Mouse (Mus musculus): ENCODE data around the gene Mgat4e.

The Mgat4e gene

GRCm38 (mm10) chr1:134560801-134561769, 11.6 kb upstream of the Mgat4e start:
- CTCF ChIA-PET = interaction anchor here in 2 of 4 experiments (0.6 to 1.2 kb wide), 2 partner anchors 37 to 514 kb away, joined by 3 read pairs; no protein-coding TSS in a partner anchor
- POLR2A ChIA-PET = interaction anchor here (0.5 to 18.0 kb wide), 31 partner anchors 9 to 227 kb away, joined by 3 to 421 read pairs (median 5); partner anchors contain the start of gene Rabif (in 3 of the 4)

GRCm38 (mm10) chr1:134560396-134560795, 10.9 kb upstream of the Mgat4e start:
- POLR2A ChIA-PET = interaction anchor here (0.5 to 18.0 kb wide), 26 partner anchors 8 to 233 kb away, joined by 3 to 421 read pairs (median 4); partner anchors contain the start of genes Rabif (in 2 of the 4) and Cyb5r1 (in 1 of the 4)

GRCm38 (mm10) chr1:134559976-134560375, 10.5 kb upstream of the Mgat4e start, which contains the start of gene Kdm5b:
Kdm5b (plus strand) TSS chr1:134560171.
- ChIA-PET CTCF (interaction anchor here in 2 of 4 experiments (0.6 to 1.0 kb wide), 2 partner anchors 36 to 68 kb away, joined by 3 read pairs; no protein-coding TSS in a partner anchor), POLR2A (interaction anchor here (0.6 to 18.0 kb wide), 24 partner anchors 8 to 232 kb away, joined by 3 to 421 read pairs (median 6); partner anchors contain the start of genes Rabif (in 2 of the 4), Cyb5r1 (in 1 of the 4) and Klhl12 (in 1 of the 4))

More at GRCm38 (mm10) chr1:134560396-134560795, 10.9 kb upstream of the Mgat4e start:
- CTCF ChIA-PET = interaction anchor here in 2 of 4 experiments (0.6 to 1.0 kb wide), 2 partner anchors 36 to 69 kb away, joined by 3 read pairs; no protein-coding TSS in a partner anchor

- ChIA-PET CTCF (interaction anchor here in 1 of 4 experiments (0.7 kb wide), 1 partner anchor 26 kb away, joined by 6 read pairs; no protein-coding TSS in a partner anchor), POLR2A (interaction anchor here in 2 of 4 experiments (1.0 to 12.9 kb wide), 11 partner anchors 10 to 104 kb away, joined by 3 to 246 read pairs (median 6); partner anchors contain the start of gene Klhl12 (in 1 of the 2))
Observed at GRCm38 (mm10) chr1:134559226-134559625, 9.7 kb upstream of the Mgat4e start.

GRCm38 (mm10) chr1:134558511-134558910, 9.0 kb upstream of the Mgat4e start:
- ChIA-PET CTCF (interaction anchor here in 1 of 4 experiments (0.6 kb wide), 1 partner anchor 1360 kb away, joined by 3 read pairs; the partner anchor contains the start of gene Pkp1), POLR2A (interaction anchor here in 3 of 4 experiments (0.8 to 12.9 kb wide), 20 partner anchors 7 to 103 kb away, joined by 3 to 246 read pairs (median 4); partner anchors contain the start of genes Klhl12 (in 1 of the 3) and Syt2 (in 1 of the 3))

- CTCF ChIA-PET = interaction anchor here in 1 of 4 experiments (0.6 kb wide), 1 partner anchor 227 kb away, joined by 3 read pairs; no protein-coding TSS in a partner anchor
- POLR2A ChIA-PET = interaction anchor here (0.9 to 12.9 kb wide), 21 partner anchors 9 to 614 kb away, joined by 3 to 246 read pairs (median 4); partner anchors contain the start of genes Rabif (in 2 of the 4) and Cyb5r1 (in 1 of the 4)
Observed at GRCm38 (mm10) chr1:134556671-134557218, 7.3 kb upstream of the Mgat4e start.

GRCm38 (mm10) chr1:134555871-134556670, 6.6 kb upstream of the Mgat4e start:
- POLR2A ChIA-PET = interaction anchor here (0.5 to 12.9 kb wide), 66 partner anchors 7 to 366 kb away, joined by 3 to 246 read pairs (median 5); partner anchors contain the start of genes Rabif (in 2 of the 4) and Klhl12 (in 1 of the 4)
- CTCF ChIA-PET = interaction anchor here in 3 of 4 experiments (1.0 to 1.6 kb wide), 5 partner anchors 31 to 105 kb away, joined by 3 to 9 read pairs (median 3); no protein-coding TSS in a partner anchor

- POLR2A ChIA-PET = interaction anchor here (0.5 to 12.9 kb wide), 54 partner anchors 8 to 366 kb away, joined by 3 to 246 read pairs (median 5); partner anchors contain the start of genes Rabif (in 2 of the 4) and Klhl12 (in 1 of the 4)
- CTCF ChIA-PET = interaction anchor here in 3 of 4 experiments (1.0 to 1.6 kb wide), 5 partner anchors 31 to 104 kb away, joined by 3 to 9 read pairs (median 3); no protein-coding TSS in a partner anchor
Observed at GRCm38 (mm10) chr1:134555240-134555870, 5.9 kb upstream of the Mgat4e start.

GRCm38 (mm10) chr1:134552396-134552795, 2.9 kb upstream of the Mgat4e start:
- ChIA-PET CTCF (interaction anchor here in 1 of 4 experiments (0.5 kb wide), 1 partner anchor 620 kb away, joined by 5 read pairs; no protein-coding TSS in a partner anchor), POLR2A (interaction anchor here in 3 of 4 experiments (0.6 to 12.9 kb wide), 15 partner anchors 9 to 701 kb away, joined by 3 to 246 read pairs (median 4); no protein-coding TSS in a partner anchor)

- ChIA-PET CTCF (interaction anchor here in 1 of 4 experiments (0.5 kb wide), 1 partner anchor 620 kb away, joined by 5 read pairs; no protein-coding TSS in a partner anchor), POLR2A (interaction anchor here in 2 of 4 experiments (0.6 to 12.9 kb wide), 15 partner anchors 9 to 489 kb away, joined by 3 to 246 read pairs (median 4); no protein-coding TSS in a partner anchor)
Observed at GRCm38 (mm10) chr1:134551869-134552268, 2.4 kb upstream of the Mgat4e start.

- POLR2A ChIA-PET = interaction anchor here in 2 of 4 experiments (1.0 to 3.0 kb wide), 4 partner anchors 13 to 24 kb away, joined by 3 to 16 read pairs (median 4); no protein-coding TSS in a partner anchor
- CTCF ChIA-PET = no interaction called here
Observed at GRCm38 (mm10) chr1:134548231-134548630, 1.3 kb downstream of the Mgat4e start.

- ChIA-PET CTCF (interaction anchor here in 1 of 4 experiments (1.2 kb wide), 1 partner anchor 16 kb away, joined by 6 read pairs; no protein-coding TSS in a partner anchor), POLR2A (interaction anchor here in 3 of 4 experiments (0.5 to 14.2 kb wide), 26 partner anchors 6 to 1011 kb away, joined by 3 to 246 read pairs (median 5); partner anchors contain the start of genes Rabif (in 2 of the 3), Adipor1 (in 1 of the 3), Kdm5b (in 1 of the 3) and Mgat4e (in 1 of the 3))
Observed at GRCm38 (mm10) chr1:134540610-134541009, 8.9 kb downstream of the Mgat4e start.

GRCm38 (mm10) chr1:134535513-134535912, 14.0 kb downstream of the Mgat4e start:
- ChIA-PET POLR2A (interaction anchor here (0.5 to 14.2 kb wide), 83 partner anchors 8 to 868 kb away, joined by 3 to 246 read pairs (median 5); partner anchors contain the start of genes Rabif (in 4 of the 4), Kdm5b (in 3 of the 4), Adipor1 (in 2 of the 4) and Mgat4e (in 2 of the 4)), CTCF (interaction anchor here in 3 of 4 experiments (0.7 to 2.0 kb wide), 3 partner anchors 11 to 17 kb away, joined by 3 to 10 read pairs (median 3); no protein-coding TSS in a partner anchor)

GRCm38 (mm10) chr1:134535054-134535453, 14.4 kb downstream of the Mgat4e start:
- POLR2A ChIA-PET = interaction anchor here (0.5 to 14.2 kb wide), 86 partner anchors 8 to 1110 kb away, joined by 3 to 246 read pairs (median 5); partner anchors contain the start of genes Rabif (in 4 of the 4), Kdm5b (in 3 of the 4), Adipor1 (in 2 of the 4) and Mgat4e (in 2 of the 4)
- CTCF ChIA-PET = interaction anchor here (0.7 to 2.0 kb wide), 6 partner anchors 10 to 16 kb away, joined by 3 to 10 read pairs (median 3); no protein-coding TSS in a partner anchor

GRCm38 (mm10) chr1:134533710-134534109, 15.8 kb downstream of the Mgat4e start:
- ChIA-PET CTCF (interaction anchor here in 3 of 4 experiments (0.7 to 1.2 kb wide), 5 partner anchors 9 to 78 kb away, joined by 3 to 5 read pairs (median 3); partner anchors contain the start of gene Klhl12 (in 1 of the 3)), POLR2A (interaction anchor here (0.6 to 14.2 kb wide), 29 partner anchors 9 to 549 kb away, joined by 3 to 246 read pairs (median 11); partner anchors contain the start of genes Kdm5b (in 2 of the 4), Rabif (in 2 of the 4) and Klhl12 (in 1 of the 4))
